Mouse (Mus musculus) erythroid progenitor cell, adult 5-6 weeks (primary cell): ENCODE measurements around the gene Osbpl10. TPM values are rescaled to one million over a fixed set of nuclear protein-coding genes. Genes with fewer than 3 reads are reported as not detected.

ENCODE experiments used
- ATAC-seq: replicated peaks from 2 replicates; pipeline ENCODE4 v1.8.0; 2016; ENCODE audit warnings: moderate number of reproducible peaks, mild to moderate bottlenecking, moderate TSS enrichment, inconsistent platforms; ENCODE audit not compliant: poor library complexity, low FRiP score, severe bottlenecking
- total RNA-seq, 2 experiments: library from RNA; stranded (forward) in 1 of 2; stranded (reverse) in 1 of 2; fragments of 150-400 nt in 1 of 2; fragments of 186-747, 209-891 nt in 1 of 2; gene quantifications; 2 replicates each; pipeline versions ENCODE4 v1.2.3 to v1.2.4; 2015 to 2017; ENCODE audit warnings: low replicate concordance in 2 of 2

Osbpl10 gene
- total RNA-seq, 2 experiments from 2014 or later: not detected

DNA sequence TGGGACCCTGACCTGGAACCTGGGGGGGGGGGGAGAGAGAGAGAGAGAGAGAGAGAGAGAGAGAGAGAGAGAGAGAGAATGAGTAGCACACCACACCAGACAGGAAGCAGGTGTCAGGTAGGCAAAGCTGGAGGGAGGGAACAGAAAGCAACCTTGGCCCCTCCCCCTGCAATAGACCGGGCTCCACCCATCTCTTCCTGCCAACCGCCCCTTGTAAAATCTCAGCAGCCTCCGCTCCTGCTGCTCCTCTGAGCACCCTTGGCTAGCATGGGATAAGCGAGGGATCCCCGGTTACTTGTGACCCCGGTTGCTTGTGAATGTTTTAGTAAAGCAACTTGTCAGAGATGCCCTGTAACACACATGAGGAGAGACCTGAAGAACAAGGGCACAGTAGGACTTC is 227.1 kb downstream of the Osbpl10 start:
- ATAC-seq: no peak

DNA sequence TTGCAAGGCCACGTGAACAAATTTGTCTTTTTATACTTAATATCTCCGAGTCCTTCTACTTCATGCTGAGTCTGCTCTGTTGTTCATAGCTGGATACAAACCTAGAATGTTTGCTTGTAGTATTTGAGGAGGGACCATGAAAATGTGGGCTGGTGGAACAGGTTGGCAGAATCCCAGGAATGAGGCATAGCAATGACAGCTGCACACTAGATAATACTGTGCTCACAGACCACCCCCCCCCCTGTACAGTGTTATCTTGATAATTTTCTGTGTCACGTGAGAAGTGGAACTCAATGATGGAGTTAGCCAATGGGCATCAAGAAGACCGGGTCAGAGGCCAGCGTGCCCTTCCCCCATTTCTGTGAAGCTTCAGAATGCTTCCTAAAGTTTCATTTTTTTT is 227.8 kb downstream of the Osbpl10 start:
- ATAC-seq: no peak

DNA sequence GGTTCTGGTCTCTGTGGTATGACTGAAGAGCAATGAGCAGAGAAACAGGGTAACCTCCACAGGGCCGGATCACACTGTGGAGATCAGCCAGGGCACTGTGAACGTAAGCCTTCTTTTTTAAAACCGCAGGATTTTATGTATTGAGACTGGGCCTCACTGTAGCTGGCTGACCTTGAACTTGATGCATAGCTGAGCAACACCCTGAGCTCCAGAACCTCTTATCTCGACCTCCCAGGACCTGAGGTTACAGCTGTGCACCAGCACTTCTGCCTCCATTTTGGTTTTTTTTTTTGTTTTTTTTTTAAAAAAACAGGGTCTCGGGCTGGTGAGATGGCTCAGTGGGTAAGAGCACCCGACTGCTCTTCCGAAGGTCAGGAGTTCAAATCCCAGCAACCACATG is 231.4 kb downstream of the Osbpl10 start:
- ATAC-seq: 0 out of 2 replicates have a peak, but pooled peaks have one; percentile 44

DNA sequence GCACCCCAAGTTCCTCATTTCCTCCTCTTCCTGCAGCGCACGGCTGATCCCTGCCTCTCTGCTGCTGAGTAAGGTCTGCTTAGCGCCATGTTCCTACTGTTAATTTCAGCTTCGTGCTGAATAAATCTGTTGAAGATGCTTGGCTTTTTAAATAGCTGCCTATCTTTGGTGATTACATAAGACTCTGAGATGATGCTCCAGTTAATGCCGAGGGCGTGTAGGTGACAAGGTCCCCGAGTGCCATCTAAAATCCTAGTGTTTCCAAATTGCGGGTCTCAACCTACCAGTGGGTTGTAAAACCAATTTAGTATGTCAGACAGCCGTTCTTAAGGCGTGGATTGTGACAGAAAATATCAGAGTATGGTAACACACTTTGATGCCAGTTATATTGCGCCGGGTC is 232.2 kb downstream of the Osbpl10 start:
- no peak for ATAC-seq

DNA sequence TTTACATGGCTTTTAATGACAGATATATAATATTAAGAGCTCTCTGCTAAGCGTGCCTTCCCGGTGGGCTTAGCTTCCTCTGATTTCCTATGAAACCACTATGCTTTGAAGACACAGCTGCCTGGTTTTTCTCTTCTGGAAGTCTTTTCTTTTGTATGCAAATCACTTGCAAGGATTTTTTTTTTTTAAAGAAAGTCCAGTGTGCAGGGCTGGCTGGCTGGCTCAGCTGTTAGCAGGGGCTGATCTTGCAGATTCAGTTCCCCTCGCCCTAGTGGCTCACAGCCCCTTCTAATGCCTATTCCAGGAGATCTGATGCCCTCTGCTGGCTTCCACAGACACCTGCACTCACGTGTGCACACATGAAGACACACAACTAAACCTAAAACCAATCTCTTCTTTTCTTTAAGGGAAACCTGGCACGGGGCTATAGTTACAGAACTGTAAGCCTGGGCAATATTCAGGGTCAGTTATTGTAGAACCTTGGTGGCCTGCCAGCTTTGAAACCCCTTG is 235.4 kb downstream of the Osbpl10 start:
- ATAC-seq: no peak

DNA sequence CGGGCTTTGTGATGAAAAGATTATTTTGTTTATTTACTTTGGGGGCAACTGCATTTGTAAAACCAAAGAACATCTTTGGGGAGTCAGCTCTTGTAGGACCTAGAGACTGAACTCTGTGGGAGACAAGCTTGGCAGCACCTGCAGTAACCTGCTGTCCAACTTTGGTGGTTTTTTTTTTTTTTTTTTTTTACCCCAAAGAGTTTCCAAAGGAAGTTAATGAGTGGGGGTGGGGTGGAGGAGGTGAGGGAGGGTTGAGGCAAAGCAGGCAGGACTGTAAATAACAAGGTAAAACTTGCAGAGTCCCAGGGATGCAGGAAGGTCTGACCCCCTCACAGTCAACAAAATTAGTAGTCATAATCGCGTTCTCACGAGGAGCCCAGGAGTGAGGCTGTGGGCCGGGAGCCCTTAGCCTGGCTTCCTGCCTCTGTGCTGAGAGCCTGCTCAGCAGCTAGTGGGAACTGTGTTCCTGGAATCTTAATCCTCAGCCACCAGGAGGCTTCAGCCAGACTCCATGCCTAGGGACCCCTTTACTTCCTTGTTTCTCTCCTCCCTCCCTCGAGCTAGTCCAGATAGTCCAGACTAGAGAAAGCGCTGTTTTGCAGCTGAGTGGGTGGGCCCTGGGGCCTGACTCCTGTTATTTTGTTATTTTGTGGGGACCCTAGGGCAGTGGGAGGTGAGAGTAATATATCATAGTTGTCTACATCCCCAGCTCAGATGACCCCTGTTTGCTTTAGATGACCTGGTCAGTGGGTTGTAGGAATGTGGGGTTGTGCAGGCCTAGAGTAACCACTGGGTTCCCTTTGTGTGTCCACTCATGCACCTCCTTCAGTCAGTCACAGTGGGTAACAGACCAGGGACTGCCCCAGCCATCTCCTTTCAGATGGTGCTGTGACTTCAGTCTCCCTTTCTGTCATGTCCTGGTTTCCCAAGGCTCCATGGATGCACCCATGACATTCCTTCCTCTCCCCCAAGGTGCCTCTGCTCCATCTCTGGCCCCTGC is 236.5 kb downstream of the Osbpl10 start:
- no peak for ATAC-seq

DNA sequence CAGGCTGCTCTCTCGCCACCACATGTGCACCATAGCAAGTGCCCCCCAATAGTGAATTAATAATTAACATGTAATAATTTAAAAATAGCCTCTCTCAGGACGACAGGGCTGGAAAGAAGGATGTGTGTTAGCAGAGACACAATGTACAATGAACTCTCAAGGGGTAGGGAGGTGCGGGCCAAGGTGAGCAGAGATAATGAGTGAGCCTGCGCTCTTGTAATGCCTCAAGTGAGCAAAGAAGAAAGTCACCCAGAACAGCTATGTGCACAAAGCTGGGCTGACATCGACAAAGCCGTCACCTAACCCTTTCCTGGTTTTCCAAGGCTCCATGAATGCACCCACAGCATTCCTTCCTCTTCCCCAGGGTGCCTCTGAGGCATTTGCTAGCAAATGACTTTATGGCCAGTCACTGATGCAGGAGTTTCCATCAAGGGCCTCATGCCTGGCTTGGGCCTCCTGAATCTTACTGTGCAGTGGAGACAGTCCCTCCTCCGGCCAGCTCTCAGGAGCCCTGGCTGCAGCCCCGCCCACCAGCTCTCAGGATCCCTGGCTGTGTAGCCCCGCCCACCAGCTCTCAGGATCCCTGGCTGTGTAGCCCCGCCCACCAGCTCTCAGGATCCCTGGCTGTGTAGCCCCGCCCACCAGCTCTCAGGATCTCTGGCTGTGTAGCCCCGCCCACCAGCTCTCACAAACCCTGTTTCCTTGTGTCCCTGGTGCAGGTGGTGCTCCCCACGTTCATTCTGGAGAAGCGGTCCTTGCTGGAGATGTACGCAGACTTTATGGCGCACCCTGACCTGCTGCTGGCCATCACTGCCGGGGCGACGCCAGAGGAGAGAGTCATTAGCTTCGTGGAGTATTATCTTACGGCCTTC is 237.7 kb downstream of the Osbpl10 start:
- peak; percentile 78 for ATAC-seq

DNA sequence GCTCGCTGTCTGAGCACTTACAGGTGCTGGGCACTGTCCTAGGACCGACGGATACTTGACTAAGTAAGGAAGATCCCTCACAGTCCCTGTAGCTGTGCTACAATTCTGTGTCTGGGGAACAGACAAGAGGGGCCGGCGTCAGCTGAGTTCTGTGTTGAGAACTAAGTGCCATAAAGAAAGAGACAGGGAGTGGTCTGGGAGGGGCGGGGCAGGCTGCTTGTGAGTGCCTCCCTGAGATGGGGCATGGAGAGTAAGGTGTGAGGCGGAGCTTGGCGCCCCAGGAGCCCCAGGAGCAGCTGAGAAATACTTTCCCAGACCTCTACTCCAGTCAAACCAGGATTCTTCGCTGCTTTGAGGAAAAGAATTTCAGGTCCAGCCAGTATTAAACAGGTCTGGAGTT is 239.6 kb downstream of the Osbpl10 start:
- ATAC-seq: no peak

DNA sequence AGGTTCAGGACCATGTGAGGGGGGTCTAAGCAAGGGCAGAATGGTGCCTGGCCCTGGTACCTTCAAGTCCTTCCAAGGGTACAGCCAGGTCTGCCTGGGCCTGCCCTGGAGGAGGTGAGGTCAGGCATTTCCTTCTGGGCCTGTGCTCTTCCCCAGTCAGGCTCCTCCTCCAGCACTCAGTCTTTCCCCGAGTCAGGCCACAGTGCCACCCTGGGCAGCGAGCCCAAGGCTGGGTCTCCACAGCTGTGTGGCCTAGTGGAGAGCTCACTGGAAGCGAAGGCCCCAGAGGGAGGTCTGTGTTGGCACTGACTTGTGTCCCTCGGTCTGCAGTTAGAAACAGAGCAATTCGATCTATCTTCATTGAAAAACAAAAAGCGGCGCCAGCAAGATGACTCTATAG is 242.1 kb downstream of the Osbpl10 start:
- no peak for ATAC-seq

DNA sequence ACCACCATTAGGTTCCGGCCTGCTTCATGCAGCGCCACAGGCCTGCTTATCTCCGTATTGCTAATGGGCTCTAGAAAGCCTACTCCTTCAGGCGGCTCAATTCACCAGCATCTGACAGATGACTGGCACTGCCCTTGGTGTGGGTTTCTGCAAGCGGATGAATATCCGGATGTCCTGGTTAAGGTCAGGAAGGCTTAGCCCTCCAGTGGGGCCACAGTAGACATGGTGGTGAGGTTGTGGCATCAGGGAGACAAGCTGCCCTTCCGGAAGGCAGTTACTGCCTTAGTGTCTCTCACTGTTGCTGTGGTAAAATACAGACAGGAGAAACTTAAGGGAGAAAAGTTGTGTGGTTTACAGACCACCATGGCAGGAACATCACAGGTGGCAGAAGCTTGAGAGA is 242.9 kb downstream of the Osbpl10 start:
- ATAC-seq: no peak

DNA sequence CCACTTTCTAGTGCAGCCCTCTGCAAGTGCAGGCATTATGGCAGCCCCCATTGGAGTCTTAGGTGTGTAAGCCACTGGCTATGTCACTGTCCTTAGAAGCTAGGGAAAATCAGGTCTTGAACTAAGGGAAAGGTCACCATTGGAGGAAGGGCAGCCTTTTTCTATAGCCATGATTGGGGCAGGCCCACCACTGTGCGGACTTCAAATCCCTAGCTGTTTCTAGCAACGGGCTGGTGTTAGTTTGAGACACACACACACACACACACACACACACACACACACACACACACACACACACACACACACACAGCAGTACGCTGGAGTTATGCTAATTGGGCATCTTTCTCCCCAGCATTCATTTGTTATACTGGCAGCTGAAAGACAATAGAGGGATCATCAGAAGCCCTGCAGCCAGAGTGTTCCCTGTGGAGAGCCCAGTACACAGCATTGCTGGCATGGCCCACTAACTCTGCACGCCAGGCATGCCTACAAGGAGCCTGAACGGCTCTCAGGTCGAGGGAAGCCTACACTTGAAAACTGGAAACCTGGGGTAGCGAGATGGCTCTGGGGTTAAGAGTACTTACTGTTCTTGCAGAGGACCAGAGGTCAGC is 246.5 kb downstream of the Osbpl10 start:
- no peak for ATAC-seq

DNA sequence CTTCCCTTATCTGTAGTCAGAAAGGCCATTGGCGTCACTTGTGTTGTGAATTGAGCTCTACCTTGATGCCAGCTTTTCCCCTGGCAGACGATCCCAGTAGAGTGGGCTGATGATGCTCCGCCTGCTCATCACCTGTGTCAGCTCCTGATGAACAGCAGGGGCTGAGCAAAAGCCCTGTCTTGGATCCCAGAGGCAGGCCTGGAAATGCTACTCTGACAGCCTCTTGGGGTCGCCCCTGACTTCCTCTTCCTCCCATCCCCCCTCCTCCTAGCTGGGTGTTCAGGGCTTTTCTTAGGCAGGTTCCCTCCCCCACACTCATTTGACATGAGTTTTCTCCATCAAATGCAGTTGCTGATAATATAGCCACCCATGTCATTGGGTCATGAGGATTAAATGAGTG is 250.8 kb downstream of the Osbpl10 start:
- no peak for ATAC-seq

DNA sequence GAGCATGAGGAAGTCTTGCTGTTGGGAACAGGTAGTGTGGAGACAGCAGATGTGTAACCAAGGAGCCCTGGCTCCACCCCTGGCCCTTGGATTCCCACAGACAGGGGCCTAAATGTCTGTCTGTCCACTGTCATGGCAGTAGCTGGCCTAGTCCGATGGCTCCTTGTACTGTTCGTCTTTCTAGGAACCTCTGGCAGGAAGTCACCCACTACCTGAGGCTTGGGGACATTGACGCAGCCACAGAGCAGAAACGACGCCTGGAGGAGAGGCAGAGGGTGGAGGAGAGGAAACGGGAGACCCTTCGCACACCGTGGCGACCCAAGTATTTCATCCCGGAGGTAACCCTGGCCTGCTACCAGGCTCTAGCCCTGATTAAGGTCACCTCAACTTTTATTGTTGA is 251.3 kb downstream of the Osbpl10 start:
- ATAC-seq: no peak

DNA sequence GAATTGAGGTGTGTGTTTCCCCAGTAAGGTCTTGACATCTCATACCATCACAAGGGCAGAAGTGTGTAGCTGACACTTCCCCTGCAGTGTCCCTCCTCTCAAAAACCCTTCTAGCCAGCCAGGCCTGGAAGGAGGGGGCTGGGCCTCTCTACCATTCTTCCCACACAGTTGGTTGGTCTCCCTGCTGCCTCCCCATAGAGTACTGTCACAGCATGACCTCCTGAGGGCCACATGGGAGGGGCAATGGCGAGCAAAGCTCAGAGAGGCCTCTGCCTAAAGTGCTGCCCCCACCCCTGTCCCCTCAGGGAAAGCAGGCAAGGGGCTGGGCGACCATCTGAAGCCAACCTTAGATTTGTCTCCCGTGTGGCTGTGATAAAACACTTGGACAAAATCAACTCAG is 251.8 kb downstream of the Osbpl10 start:
- no peak for ATAC-seq

DNA sequence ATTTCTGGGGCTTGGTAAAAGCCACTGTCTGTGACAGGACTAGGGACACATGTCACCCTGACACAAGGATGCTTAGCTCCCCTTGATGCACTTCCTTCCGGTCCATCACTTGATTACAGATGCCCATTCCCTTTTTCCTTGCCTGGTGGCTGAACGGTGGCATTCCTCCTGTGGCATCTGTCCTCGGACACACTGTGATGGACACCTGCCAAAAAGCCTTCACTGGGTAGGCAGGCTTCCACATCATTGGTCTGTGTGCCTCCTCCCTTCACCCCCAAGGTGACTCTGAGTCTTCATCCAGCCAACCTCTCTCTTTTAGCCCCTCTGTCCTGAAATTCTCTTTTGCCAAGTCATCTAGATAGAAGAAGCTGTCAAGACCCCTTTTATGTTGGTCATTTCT is 253.1 kb downstream of the Osbpl10 start:
- no peak for ATAC-seq

DNA sequence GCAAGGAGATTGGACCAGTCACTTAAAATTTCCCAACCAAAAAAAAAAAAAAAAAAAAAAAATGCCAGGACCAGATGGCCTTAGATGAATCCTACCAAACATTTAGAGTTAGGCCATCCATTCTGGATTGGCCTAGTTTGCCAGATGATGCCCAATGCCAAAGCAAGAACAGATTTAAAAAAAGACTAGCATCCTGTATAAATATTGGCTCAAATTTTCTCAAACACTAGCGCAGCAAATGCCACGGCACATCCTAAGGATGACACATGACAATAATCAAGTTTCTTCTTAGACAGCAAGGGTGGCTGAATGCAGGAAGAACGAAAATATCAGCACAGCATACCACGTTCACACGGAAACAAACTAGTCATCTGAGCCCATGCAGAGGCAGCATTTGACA is 255.4 kb downstream of the Osbpl10 start:
- no peak for ATAC-seq

DNA sequence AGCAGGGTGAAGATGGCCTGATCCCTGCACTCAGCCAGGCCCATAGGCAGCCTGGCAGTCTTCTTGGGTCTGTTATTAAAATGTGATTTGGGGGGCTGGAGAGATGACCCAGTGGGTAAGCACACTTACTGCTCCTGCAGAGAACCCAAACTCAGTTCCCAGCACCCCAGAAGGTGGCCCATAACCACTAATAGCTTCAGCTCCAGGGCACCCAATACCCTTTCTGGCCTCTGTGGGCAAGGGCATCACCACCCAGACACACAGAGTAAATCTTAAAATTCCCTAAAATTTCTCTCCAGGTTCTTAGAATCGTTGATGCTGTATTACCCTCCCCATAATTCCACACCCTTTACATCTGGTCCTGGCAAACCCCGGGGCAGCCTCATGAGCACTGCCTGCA is 256.2 kb downstream of the Osbpl10 start:
- no peak for ATAC-seq

DNA sequence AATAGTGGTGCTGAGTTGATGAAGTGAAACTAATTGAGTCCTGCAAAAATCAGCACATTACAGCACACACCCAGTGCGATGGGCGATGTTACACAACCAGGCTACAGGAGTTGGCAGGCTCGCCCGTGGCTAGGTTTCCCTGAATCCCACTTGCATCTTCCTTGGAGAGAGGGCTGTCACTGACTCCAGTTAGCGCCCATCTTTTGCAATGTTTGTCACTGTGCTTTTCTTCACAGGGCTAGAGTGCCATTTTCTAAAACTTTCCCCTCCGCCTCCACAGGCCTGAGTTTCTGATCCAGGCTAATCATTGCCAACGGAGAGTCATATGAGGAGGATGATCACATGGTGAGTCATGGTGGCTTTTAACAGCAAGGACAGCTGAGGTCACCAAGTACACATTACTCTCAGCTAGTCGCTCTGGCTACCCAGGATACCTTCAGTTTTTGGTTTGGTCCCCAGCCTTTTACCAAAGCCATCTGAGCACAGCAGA is 258.0 kb downstream of the Osbpl10 start:
- no peak for ATAC-seq

DNA sequence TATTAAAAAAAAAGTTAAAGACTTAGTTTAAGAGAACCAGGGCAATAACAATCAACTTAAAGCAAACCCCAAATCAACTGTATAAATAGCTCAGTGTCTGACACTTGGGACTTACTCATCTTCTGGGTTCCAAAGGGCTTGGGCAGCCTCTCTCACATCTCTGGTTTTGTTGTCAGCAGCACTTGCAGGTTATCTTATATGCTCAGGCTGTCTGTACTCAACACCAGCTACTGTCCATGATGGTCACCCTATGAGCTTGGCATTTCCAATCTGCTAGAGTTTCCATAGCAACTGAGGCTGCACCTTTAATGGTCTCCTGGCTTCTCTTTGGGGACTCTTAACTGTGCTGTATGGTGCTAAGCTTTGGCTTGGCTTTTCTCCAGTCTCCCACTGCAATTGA is 259.6 kb downstream of the Osbpl10 start:
- no peak for ATAC-seq

DNA sequence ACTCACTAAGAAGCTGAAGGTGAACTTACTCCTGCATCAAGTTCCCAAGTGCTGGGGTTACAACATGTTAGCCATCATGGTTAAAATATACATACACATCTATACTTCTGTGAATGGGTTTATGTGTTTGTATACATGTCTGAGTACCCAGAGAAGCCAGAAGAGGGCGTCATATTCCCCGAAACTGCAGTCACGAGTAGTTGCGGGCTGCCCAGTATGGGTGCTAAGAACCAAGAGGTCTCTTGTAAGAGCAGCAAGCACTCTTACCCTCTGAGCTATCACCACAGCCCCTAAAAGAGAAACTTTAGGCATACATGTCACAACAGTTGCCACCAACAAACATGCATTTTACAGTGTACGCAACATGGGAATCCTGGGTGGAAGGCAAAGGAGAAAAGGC is 261.5 kb downstream of the Osbpl10 start:
- ATAC-seq: no peak
